Mouse (Mus musculus) thymus, postnatal 4 days (tissue): ENCODE data around the gene Inppl1.
A peak's percentile ranks its signal among the peaks of the same experiment; 100 is the strongest.

ENCODE experiments used
- DNase-seq: peaks from one replicate; pipeline ENCODE4 v3.0.0; 2021

Inppl1 gene

GRCm38 (mm10) chr7:101837606-101838471, at the start of gene Inppl1:
Inppl1 (minus strand) TSS chr7:101838229.
- DNase-seq, result peak; percentile 52

GRCm38 (mm10) chr7:101886274-101886673, 48.2 kb upstream of the Inppl1 start:
- no peak for DNase-seq

GRCm38 (mm10) chr7:101884160-101884559, 46.1 kb upstream of the Inppl1 start:
- no peak for DNase-seq

DNA sequence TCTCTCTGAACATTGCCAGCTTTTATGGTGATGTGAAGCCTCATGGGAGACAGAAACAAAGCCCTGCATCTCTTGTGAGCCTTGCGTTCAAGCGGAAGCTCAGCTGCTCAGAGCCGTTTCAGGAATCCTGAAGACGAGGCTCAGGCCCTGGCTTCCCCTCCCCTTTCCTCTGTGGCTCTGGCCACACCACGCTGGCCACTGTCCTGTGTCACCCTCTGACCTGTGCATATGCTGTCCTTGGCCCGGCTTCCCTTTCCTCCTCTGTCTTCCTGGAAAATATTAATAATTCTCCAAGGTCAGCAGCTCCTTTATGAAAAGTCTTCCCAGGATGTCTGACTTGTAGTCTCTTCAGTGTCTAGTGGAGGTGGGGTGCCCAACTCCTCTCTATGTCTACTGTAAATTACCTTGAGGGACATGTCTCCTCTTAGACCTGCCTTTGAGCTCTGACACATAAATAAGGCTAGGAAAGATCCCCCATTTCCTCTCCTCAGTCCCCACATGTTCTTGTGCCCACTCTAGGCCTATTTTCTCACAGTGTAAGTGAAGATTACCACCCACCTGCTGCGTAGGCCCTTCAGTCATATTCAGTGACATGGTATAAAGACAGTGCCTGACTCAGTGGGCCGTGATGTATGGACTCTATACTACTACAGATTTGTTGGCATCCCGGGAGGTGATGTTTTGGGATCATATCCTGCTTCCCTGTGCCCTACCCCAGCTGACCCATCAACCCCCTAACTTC, 44.6 kb upstream of the Inppl1 start:
- DNase-seq, result no peak

- DNase-seq, result no peak
Measured at GRCm38 (mm10) chr7:101880855-101881254, 42.8 kb upstream of the Inppl1 start.

- DNase-seq, result no peak
Measured at GRCm38 (mm10) chr7:101875978-101876377, 37.9 kb upstream of the Inppl1 start.

DNA sequence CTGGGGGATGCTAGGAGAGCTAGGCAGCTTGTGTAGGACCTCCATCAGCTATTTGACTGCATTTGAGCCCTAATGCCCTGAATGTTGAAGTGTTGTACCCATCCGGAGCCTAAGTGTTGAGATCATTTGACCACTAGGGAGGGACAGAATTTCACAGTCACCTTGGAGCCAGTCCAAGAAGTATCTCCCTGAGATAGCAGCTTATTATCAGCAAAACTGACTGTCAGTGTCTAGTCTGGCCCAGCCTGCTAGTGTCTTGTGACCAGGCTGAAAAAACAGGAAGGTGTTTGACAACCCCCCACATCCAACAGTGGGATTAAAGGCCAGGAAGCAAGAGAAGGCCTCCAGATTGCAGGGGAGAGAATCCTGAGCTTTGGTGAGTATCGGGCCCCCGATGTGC, 33.3 kb upstream of the Inppl1 start:
- no peak for DNase-seq

DNA sequence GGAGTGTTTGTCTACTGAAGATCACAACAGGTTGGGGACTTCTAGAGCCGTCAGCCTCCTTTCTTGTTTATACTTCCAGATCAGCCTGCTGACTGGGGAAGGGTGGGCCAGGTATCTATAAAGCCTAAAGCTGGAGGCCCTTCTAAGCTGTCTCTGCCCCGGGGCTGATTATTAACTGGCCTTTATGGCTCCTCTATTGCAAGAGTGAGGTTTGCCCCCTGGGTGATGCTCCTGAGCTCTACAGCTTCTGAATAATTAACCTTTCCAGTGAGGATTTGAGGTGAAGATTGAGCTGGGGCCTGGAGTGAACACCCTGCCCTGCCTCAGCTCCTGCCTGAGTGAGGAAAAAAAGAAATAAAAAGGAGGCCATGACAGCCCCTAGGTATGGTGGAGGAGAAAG, 32.6 kb upstream of the Inppl1 start, which contains the start of gene Folr1:
Folr1 (minus strand) TSS at position 160 of the 400 bp plus-strand sequence.
- no peak for DNase-seq

GRCm38 (mm10) chr7:101869163-101869500, 31.1 kb upstream of the Inppl1 start:
- DNase-seq, result no peak

DNA sequence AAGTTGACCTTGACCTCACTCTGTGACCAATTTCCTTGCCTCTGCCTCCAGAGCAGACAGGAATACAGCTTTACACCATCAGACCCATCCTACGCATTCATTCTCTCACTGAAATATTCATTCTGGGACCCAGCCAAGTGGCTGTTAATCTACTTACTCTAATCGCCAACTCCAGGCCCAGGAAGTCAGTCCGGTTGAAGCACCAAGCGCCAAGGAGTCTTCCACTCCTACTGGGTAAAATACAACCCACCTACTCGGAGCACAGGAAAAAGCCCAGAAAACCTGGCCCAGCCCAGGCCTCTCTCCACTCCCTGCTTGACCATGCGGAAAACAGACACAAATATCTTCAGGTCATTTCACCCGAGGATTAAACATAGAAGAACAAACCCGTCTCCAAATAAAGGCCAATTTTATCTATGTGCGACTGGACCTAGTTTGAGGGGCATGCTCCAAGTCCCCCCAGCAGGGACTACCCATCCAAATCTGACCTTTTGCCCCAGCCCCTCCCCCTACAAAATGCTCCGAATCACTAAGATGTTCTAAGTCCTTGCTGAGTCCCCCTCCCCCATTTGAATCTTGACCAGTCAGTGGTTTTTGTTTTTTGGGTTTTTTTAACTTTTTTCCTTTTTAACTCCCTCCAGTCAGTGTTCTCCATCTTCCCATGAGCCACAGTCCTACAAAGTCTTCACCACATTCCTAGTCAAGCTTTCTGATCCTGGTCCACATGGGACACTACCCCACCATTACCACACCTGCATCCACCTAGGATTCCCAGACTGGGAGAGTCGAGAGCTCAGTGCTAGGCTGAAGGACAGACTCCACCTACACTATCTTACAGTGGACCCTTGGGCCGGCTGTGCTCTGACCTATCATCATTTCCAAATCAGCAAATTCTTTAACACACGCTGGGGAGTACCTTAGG, 30.5 kb upstream of the Inppl1 start:
- no peak for DNase-seq

- no peak for DNase-seq
Measured at GRCm38 (mm10) chr7:101867482-101867881, 29.5 kb upstream of the Inppl1 start.

DNA sequence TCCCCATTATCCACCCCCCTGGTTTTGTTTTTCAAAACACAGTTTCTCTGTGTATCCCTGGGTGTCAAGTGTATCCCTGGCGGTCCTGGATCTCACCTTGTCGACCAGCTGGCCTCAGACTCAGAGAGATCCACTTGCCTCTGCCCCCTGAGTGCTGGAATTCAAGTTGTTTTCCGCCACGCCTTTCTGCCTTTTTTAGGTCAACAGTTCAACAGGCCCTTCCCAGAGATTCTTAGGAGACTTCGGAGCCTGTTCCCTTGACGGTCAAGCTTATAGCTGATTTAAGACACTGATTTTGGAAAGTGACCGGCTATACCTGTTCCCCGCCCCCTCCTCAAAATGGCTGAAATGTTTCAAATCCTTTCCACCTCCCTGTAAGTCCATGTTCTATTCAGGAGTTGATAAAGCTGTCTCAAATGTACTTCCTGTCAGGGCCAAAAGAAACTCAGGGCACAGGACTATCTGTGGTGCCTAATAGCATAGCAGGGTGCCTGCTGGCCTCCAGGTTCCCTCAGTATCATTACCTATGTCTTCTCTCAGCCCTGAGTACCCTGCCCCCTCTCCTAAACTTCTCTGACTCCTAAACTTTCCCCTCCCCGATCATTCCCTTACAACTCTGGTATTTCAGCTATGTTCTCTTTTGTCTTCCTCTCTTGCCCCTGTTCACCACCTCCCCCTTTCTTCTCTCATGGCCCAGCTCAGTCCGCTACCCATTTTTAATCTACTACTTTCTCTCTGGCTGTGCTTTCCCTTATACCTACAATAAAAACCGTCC, 28.6 kb upstream of the Inppl1 start:
- no peak for DNase-seq

DNA sequence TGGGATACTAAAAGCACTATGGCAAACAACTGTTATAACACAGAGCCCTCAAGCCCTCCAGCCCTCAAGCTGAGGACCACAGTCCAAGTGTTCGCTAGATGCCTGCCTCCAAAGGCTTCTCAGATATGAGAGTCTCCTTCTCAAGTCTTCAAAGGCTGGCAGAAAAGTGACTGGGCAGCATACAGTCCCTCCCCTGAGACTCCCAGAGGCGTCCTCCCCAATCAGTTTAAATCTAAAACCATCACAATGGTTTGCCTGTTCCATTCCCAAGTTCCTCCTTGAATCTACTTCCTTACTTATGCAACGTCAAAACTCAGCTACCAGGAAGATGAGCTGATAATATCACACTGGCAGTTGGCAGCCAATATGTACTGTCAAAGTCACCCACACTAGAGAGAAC, 25.4 kb upstream of the Inppl1 start, which contains the start of gene Anapc15:
Anapc15 (plus strand) TSS at position 301 of the 400 bp plus-strand sequence.
- no peak for DNase-seq

- DNase-seq, result no peak
Measured at GRCm38 (mm10) chr7:101862291-101862690, 24.3 kb upstream of the Inppl1 start.

GRCm38 (mm10) chr7:101860978-101861377, 22.9 kb upstream of the Inppl1 start:
- DNase-seq, result no peak

DNA sequence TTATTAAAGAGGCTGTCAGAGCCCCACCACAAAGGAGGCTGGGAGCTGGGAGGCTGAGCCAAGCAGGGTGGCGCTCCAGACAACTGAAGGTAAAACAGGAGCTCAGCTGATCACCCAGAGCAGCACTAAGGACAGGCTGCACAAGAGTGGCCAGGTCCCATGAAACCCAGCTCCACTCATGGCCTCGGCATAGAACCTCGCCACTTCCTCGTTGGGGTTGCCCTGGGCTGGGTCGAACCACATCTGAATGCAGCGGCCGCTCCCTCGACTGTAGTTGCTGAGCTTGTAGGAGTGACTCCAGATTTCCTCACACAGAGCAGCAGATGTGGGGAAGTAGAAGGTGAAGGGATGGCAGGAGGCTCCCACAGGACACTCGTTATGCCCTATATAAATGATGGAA, 20.3 kb upstream of the Inppl1 start:
- no peak for DNase-seq

- no peak for DNase-seq
Measured at GRCm38 (mm10) chr7:101857094-101857493, 19.1 kb upstream of the Inppl1 start, which contains the start of gene Folr2. Folr2 (minus strand) TSS chr7:101857194.

- DNase-seq, result no peak
Measured at GRCm38 (mm10) chr7:101853816-101854215, 15.8 kb upstream of the Inppl1 start.

GRCm38 (mm10) chr7:101852846-101853245, 14.8 kb upstream of the Inppl1 start:
- DNase-seq, result no peak

- DNase-seq, result no peak
Measured at GRCm38 (mm10) chr7:101851689-101852088, 13.7 kb upstream of the Inppl1 start.

GRCm38 (mm10) chr7:101847934-101848333, 9.9 kb upstream of the Inppl1 start:
- DNase-seq, result no peak

GRCm38 (mm10) chr7:101844186-101844585, 6.2 kb upstream of the Inppl1 start:
- no peak for DNase-seq
